Mouse (Mus musculus): ENCODE results near the gene Mprip.

- TF ChIP-seq CTCF (IDR thresholded peaks at IDR 0.05; ENCODE audit: low read depth) (no peak), EP300 (IDR thresholded peaks at IDR 0.05; ENCODE audit: low read depth) (no peak)
These were observed 132.3 kb downstream of the Mprip start for GRCm38 (mm10) chr11:59793390-59793789.
